Mouse (Mus musculus): ENCODE results near the gene Creb3l4.

Creb3l4 gene

GRCm38 (mm10) chr3:90231507-90232333, 11.6 kb downstream of the Creb3l4 start, which contains the start of gene Jtb:
Jtb (plus strand) TSS chr3:90231597.
- DNase-seq (ENCODE audit: low read depth, low spot score) = peak; percentile 97

- DNase-seq (ENCODE audit: low read depth, low spot score) = no peak
These were observed 12.2 kb downstream of the Creb3l4 start for GRCm38 (mm10) chr3:90231075-90231474.

GRCm38 (mm10) chr3:90224331-90224730, 19.0 kb downstream of the Creb3l4 start:
- peak; percentile 84 for DNase-seq (ENCODE audit: low read depth, low spot score)

GRCm38 (mm10) chr3:90222941-90223340, 20.4 kb downstream of the Creb3l4 start:
- DNase-seq (ENCODE audit: low read depth, low spot score) = no peak

- no peak for DNase-seq (ENCODE audit: low read depth, low spot score)
These were observed 20.9 kb downstream of the Creb3l4 start for GRCm38 (mm10) chr3:90222455-90222854.

GRCm38 (mm10) chr3:90221123-90221522, 22.2 kb downstream of the Creb3l4 start:
- DNase-seq (ENCODE audit: low read depth, low spot score) = no peak

GRCm38 (mm10) chr3:90220531-90220951, 22.8 kb downstream of the Creb3l4 start:
- DNase-seq (ENCODE audit: low read depth, low spot score) = no peak

GRCm38 (mm10) chr3:90220088-90220487, 23.2 kb downstream of the Creb3l4 start:
- DNase-seq (ENCODE audit: low read depth, low spot score) = peak; percentile 71

GRCm38 (mm10) chr3:90215825-90216380, 27.4 kb downstream of the Creb3l4 start:
- no peak for DNase-seq (ENCODE audit: low read depth, low spot score)

GRCm38 (mm10) chr3:90213956-90214684, 29.2 kb downstream of the Creb3l4 start:
- no peak for DNase-seq (ENCODE audit: low read depth, low spot score)

- peak; percentile 95 for DNase-seq (ENCODE audit: low read depth, low spot score)
These were observed 29.9 kb downstream of the Creb3l4 start, which contains the start of the genes Rps27 and Rab13 for GRCm38 (mm10) chr3:90213377-90213866. Rps27 (minus strand) TSS chr3:90213651. Rab13 (plus strand) TSS chr3:90213695.

GRCm38 (mm10) chr3:90212723-90213122, 30.6 kb downstream of the Creb3l4 start:
- DNase-seq (ENCODE audit: low read depth, low spot score) = no peak

GRCm38 (mm10) chr3:90211475-90212398, 31.6 kb downstream of the Creb3l4 start:
- no peak for DNase-seq (ENCODE audit: low read depth, low spot score)

- DNase-seq (ENCODE audit: low read depth, low spot score) = peak; percentile 56
These were observed 33.3 kb downstream of the Creb3l4 start for GRCm38 (mm10) chr3:90209908-90210566.

- no peak for DNase-seq (ENCODE audit: low read depth, low spot score)
These were observed 34.6 kb downstream of the Creb3l4 start for GRCm38 (mm10) chr3:90208662-90209061.

GRCm38 (mm10) chr3:90204582-90204981, 38.7 kb downstream of the Creb3l4 start:
- no peak for DNase-seq (ENCODE audit: low read depth, low spot score)

GRCm38 (mm10) chr3:90203619-90204018, 39.7 kb downstream of the Creb3l4 start:
- no peak for DNase-seq (ENCODE audit: low read depth, low spot score)

GRCm38 (mm10) chr3:90202884-90203283, 40.4 kb downstream of the Creb3l4 start:
- no peak for DNase-seq (ENCODE audit: low read depth, low spot score)

- no peak for DNase-seq (ENCODE audit: low read depth, low spot score)
These were observed 45.8 kb downstream of the Creb3l4 start for GRCm38 (mm10) chr3:90197548-90197947.

GRCm38 (mm10) chr3:90195644-90196043, 47.7 kb downstream of the Creb3l4 start:
- DNase-seq (ENCODE audit: low read depth, low spot score) = no peak
